Mouse (Mus musculus) spleen, postnatal 10 days (tissue): ENCODE data around the gene Sptlc2.
"Not testable (repeated sequence)": the region's sequence is repeated elsewhere in the genome, so short reads cannot be mapped to it uniquely, and the experiment has no call there.

ENCODE experiments used
- DNase-seq, 2 experiments: peaks; one replicate each; pipeline ENCODE4 v3.0.0; 2021 to 2022; ENCODE audit warnings: low spot score in 2 of 2

The Sptlc2 gene

GRCm38 (mm10) chr12:87279350-87279749, 108.8 kb downstream of the Sptlc2 start:
- DNase-seq: no peak

GRCm38 (mm10) chr12:87278118-87278730, 109.9 kb downstream of the Sptlc2 start:
- DNase-seq: no peak

DNA sequence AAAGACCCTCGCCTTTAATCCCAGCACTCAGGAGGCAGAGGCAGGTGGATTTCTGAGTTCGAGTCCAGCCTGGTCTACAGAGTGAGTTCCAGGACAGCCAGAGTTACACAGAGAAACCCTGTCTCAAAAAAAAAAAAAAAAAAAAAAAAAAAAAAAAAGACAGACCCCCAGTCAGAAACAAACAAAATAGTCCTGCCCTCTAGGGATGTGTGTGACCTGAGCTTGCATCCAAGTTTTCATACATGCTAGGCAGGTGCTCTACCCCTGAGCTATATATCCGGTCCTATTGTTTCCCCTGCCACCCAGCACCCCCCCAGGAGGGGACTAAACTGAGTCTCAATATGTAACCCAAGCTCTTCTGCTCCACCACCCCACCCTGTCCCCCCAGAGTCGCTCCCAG, 110.9 kb downstream of the Sptlc2 start:
- DNase-seq: not testable (repeated sequence)

GRCm38 (mm10) chr12:87274853-87275831, 113.0 kb downstream of the Sptlc2 start:
- no peak for DNase-seq

DNA sequence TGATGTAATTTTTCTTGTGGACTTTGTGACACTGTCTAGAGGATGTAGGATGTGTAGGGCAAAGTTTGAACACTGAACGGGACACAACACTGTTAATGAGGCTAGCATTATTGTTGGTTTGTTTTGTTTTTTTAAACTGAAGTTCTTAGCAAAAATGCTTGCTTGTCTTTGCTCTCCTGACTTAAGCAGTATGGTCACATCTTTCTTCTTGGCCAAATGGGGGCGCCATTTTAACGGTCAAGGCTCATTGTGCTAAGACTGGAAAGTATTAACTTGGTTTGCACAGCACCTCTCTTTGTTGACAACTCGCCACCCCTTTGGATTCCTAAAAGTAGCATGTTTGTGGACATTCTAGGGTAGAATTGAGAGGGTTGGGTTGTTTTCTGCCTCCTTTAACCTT, 120.5 kb downstream of the Sptlc2 start:
- peak in 1 of 2 experiments; percentile 55 for DNase-seq

- DNase-seq: no peak
Observed at GRCm38 (mm10) chr12:87266827-87267603, 121.1 kb downstream of the Sptlc2 start.

DNA sequence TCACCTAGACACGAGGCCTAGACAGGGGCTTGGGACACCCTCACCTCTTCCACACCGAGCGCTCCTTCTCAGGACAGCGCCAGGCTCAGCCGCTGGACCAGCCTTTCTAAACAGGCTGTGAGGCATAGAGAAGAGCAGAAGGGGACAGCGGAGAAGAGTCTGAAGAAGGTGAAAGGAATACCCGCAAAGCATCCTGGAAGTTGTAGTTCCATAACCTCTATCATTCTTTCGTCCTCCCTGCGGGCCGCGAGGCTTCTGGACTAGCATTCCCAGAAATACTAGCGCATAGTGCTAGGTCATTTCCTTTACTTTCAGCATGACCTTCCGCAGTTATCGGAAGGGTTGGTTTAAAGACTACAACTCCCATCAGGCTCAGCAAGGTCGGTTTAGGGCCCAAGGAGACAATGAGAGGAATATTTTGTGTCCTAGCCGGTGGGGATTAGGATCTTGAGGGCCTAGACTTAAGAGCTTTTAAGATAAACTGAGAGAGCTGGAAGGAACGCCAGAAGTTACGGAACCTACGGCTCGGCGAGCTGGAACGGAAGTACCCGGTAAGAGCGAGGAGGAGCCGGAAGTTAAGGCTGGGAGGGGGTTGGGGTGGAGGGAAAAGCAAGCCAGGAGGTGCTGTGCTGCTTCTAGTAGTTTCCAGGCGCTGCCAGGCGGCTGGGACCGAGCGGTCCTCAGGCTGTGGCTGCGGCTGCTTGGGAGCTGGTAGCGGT, 121.9 kb downstream of the Sptlc2 start, which contains the start of the genes Vipas39 and Ahsa1:
TSS of gene Vipas39 (minus strand) at position 149 of the 719 bp plus-strand sequence.
TSS of gene Ahsa1 (plus strand) at position 372 of the 719 bp plus-strand sequence.
- DNase-seq: peak; percentile 81 to 87

DNA sequence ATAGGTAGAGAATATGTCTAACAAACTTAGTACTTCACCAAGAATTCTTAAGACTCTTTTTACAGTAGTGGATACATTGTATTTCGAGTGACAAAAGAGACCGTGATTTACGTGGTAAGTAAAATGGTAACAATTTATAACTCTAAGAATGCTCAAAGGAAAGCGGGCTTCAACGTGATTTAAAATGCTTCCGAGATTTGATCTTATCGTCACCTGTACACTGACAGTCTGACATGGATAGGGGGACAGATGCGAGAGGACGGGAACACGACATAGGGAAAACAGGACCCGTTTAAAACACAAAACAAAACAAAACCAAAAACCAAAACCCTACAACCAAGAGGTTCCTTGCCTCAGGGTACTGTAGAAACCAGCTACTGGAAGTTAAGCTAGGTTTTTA, 122.7 kb downstream of the Sptlc2 start:
- no peak for DNase-seq

GRCm38 (mm10) chr12:87260562-87260961, 127.6 kb downstream of the Sptlc2 start:
- DNase-seq: no peak

GRCm38 (mm10) chr12:87256629-87257028, 131.5 kb downstream of the Sptlc2 start:
- no peak for DNase-seq
